Mouse (Mus musculus) WW6 (cell line): Measurements from ENCODE around the gene Stox2.

Experiments
- DNase-seq: peaks from one replicate; pipeline ENCODE4 v3.0.0-alpha.2; 2013; ENCODE audit warnings: low read depth, low spot score

Stox2 gene

GRCm38 (mm10) chr8:47354523-47355168 is 91.5 kb downstream of the Stox2 start:
- DNase-seq, result no peak

GRCm38 (mm10) chr8:47351914-47352701 is 94.1 kb downstream of the Stox2 start:
- no peak for DNase-seq

GRCm38 (mm10) chr8:47349082-47349481 is 97.1 kb downstream of the Stox2 start:
- DNase-seq, result no peak

- DNase-seq, result no peak
Measured at GRCm38 (mm10) chr8:47347809-47348208, 98.4 kb downstream of the Stox2 start.

- DNase-seq, result no peak
Measured at GRCm38 (mm10) chr8:47345772-47346103, 100.4 kb downstream of the Stox2 start.

GRCm38 (mm10) chr8:47345085-47345771 is 100.9 kb downstream of the Stox2 start:
- DNase-seq, result no peak

GRCm38 (mm10) chr8:47341474-47341873 is 104.7 kb downstream of the Stox2 start:
- DNase-seq, result no peak

- DNase-seq, result no peak
Measured at GRCm38 (mm10) chr8:47338691-47339323, 107.4 kb downstream of the Stox2 start.

- peak; percentile 61 for DNase-seq
Measured at GRCm38 (mm10) chr8:47336433-47336832, 109.7 kb downstream of the Stox2 start.

- peak; percentile 78 for DNase-seq
Measured at GRCm38 (mm10) chr8:47335940-47336339, 110.2 kb downstream of the Stox2 start.

- peak; percentile 79 for DNase-seq
Measured at GRCm38 (mm10) chr8:47334223-47334757, 111.9 kb downstream of the Stox2 start.

GRCm38 (mm10) chr8:47332941-47333340 is 113.2 kb downstream of the Stox2 start:
- no peak for DNase-seq

- no peak for DNase-seq
Measured at GRCm38 (mm10) chr8:47330982-47331381, 115.2 kb downstream of the Stox2 start.

GRCm38 (mm10) chr8:47326348-47326747 is 119.8 kb downstream of the Stox2 start:
- no peak for DNase-seq

GRCm38 (mm10) chr8:47324117-47324820 is 121.9 kb downstream of the Stox2 start:
- no peak for DNase-seq

- no peak for DNase-seq
Measured at GRCm38 (mm10) chr8:47321282-47321681, 124.9 kb downstream of the Stox2 start.

- DNase-seq, result no peak
Measured at GRCm38 (mm10) chr8:47320707-47321106, 125.5 kb downstream of the Stox2 start.

GRCm38 (mm10) chr8:47318468-47318867 is 127.7 kb downstream of the Stox2 start:
- no peak for DNase-seq

GRCm38 (mm10) chr8:47308176-47308575 is 138.0 kb downstream of the Stox2 start:
- DNase-seq, result no peak

GRCm38 (mm10) chr8:47306372-47306771 is 139.8 kb downstream of the Stox2 start:
- DNase-seq, result no peak

GRCm38 (mm10) chr8:47305880-47306279 is 140.3 kb downstream of the Stox2 start:
- DNase-seq, result no peak
